Mouse (Mus musculus): ENCODE data around the gene Maml3. TPM values are rescaled to one million over a fixed set of nuclear protein-coding genes. Genes with fewer than 3 reads are reported as not detected.

The Maml3 gene
- polyA plus RNA-seq, 1 experiment: 2.2 TPM

GRCm38 (mm10) chr3:51652701-51653100 is 452.2 kb downstream of the Maml3 start:
- peak; percentile 62 for TF ChIP-seq USF1 (IDR thresholded peaks at IDR 0.05; ENCODE audit: low read depth)
- no peak for TF ChIP-seq CTCF (IDR thresholded peaks at IDR 0.05; ENCODE audit: control insufficient read depth, insufficient read depth, insufficient read length)
- H3K27me3 ChIP-seq (ENCODE audit: control insufficient read depth, insufficient read depth, insufficient read length): no peaks in the 10 kb centered on the region
- H3K79me3 ChIP-seq (ENCODE audit: low read depth): no peaks in the 10 kb centered on the region
- no peaks in the 10 kb centered on the region for H3K79me2 ChIP-seq (ENCODE audit: control insufficient read depth, insufficient read depth)
- no peaks in the 10 kb centered on the region for H3K36me3 ChIP-seq (ENCODE audit: control insufficient read depth, insufficient read depth)
- H3K4me3 ChIP-seq (ENCODE audit: insufficient read depth, poor library complexity, severe bottlenecking): no peak overlapping the region
- no peak overlapping the region for H3ac ChIP-seq (ENCODE audit: control insufficient read depth, insufficient read length, low read depth)

DNA sequence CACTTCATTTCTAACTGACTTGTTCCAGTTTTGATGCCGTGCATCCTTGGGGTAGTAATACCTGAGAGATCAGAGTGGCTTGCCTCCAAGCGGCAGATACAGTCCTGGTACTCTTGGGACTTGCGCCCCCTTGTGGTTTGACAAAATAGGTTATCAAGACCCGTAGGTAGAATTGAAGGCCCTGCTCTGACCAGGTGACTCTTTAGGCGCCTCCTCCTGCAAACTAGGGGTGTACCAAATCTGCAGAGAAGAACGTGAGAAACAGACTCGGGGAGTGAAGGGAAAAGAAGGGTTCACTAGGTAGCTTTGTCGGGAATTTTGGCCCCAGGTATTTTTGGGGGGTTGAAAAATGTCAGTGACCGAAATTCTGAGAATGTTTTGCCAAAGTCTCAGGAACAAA is 452.6 kb downstream of the Maml3 start:
- no peak overlapping the region for H3ac ChIP-seq (ENCODE audit: control insufficient read depth, insufficient read length, low read depth)
- H3K79me3 ChIP-seq (ENCODE audit: low read depth): no peaks in the 10 kb centered on the region
- no peaks in the 10 kb centered on the region for H3K27me3 ChIP-seq (ENCODE audit: control insufficient read depth, insufficient read depth, insufficient read length)
- no peak overlapping the region for H3K4me3 ChIP-seq (ENCODE audit: insufficient read depth, poor library complexity, severe bottlenecking)
- H3K36me3 ChIP-seq (ENCODE audit: control insufficient read depth, insufficient read depth): no peaks in the 10 kb centered on the region
- no peak for TF ChIP-seq USF1 (IDR thresholded peaks at IDR 0.05; ENCODE audit: low read depth)
- TF ChIP-seq CTCF (IDR thresholded peaks at IDR 0.05; ENCODE audit: control insufficient read depth, insufficient read depth, insufficient read length): peak; percentile 8
- TF ChIP-seq FOSL1 (IDR thresholded peaks at IDR 0.05; ENCODE audit: insufficient read depth, low read length, poor library complexity, severe bottlenecking): no peak
- no peak for TF ChIP-seq MAX (IDR thresholded peaks at IDR 0.05)
- no peak for TF ChIP-seq CEBPB (IDR thresholded peaks at IDR 0.05; ENCODE audit: low read depth)
- TF ChIP-seq MYOD1 (IDR thresholded peaks at IDR 0.05; ENCODE audit: control insufficient read depth, insufficient read length, low read depth): no peak
- no peak for TF ChIP-seq MYOG (IDR thresholded peaks at IDR 0.05; ENCODE audit: control insufficient read depth, extremely low read depth, insufficient read length)
- no peaks in the 10 kb centered on the region for H3K79me2 ChIP-seq (ENCODE audit: control insufficient read depth, insufficient read depth)

GRCm38 (mm10) chr3:51651149-51651548 is 453.7 kb downstream of the Maml3 start:
- TF ChIP-seq FOSL1 (IDR thresholded peaks at IDR 0.05; ENCODE audit: insufficient read depth, low read length, poor library complexity, severe bottlenecking) (no peak), CEBPB (IDR thresholded peaks at IDR 0.05; ENCODE audit: low read depth) (no peak), USF1 (IDR thresholded peaks at IDR 0.05; ENCODE audit: low read depth) (no peak), MYOG (IDR thresholded peaks at IDR 0.05; ENCODE audit: control insufficient read depth, extremely low read depth, insufficient read length) (no peak), CTCF (IDR thresholded peaks at IDR 0.05; ENCODE audit: control insufficient read depth, insufficient read depth, insufficient read length) (no peak), MYOD1 (IDR thresholded peaks at IDR 0.05; ENCODE audit: control insufficient read depth, insufficient read length, low read depth) (no peak), MAX (IDR thresholded peaks at IDR 0.05) (no peak)
- Histone ChIP-seq H3K27me3 (ENCODE audit: control insufficient read depth, insufficient read depth, insufficient read length) (no peaks in the 10 kb centered on the region), H3K79me3 (ENCODE audit: low read depth) (no peaks in the 10 kb centered on the region), H3K79me2 (ENCODE audit: control insufficient read depth, insufficient read depth) (no peaks in the 10 kb centered on the region), H3K36me3 (ENCODE audit: control insufficient read depth, insufficient read depth) (no peaks in the 10 kb centered on the region), H3K4me3 (ENCODE audit: insufficient read depth, poor library complexity, severe bottlenecking) (no peak overlapping the region), H3ac (ENCODE audit: control insufficient read depth, insufficient read length, low read depth) (no peak overlapping the region)

DNA sequence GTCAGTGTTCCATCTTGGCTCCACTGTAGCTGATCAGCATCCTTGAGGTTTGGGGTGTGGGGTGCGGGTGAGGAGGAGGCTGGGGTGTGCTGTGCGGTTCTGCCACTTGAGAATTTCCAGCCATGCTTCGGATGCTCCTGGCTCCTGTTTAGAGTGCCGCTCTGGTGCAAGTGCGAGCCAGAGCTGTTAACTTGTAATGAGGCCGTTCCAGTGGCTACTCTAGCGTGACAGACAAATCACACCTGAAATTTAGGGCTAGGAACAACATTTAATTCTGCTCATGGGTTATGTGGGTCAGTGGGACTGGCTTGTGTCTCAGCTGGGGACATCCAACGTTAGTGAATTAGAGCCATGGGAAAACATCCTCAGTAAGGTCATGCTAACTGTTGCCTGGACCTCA is 454.9 kb downstream of the Maml3 start:
- Histone ChIP-seq H3K27me3 (ENCODE audit: control insufficient read depth, insufficient read depth, insufficient read length) (no peaks in the 10 kb centered on the region), H3K79me3 (ENCODE audit: low read depth) (no peaks in the 10 kb centered on the region), H3K79me2 (ENCODE audit: control insufficient read depth, insufficient read depth) (no peaks in the 10 kb centered on the region), H3ac (ENCODE audit: control insufficient read depth, insufficient read length, low read depth) (no peak overlapping the region), H3K4me3 (ENCODE audit: insufficient read depth, poor library complexity, severe bottlenecking) (no peak overlapping the region), H3K36me3 (ENCODE audit: control insufficient read depth, insufficient read depth) (no peaks in the 10 kb centered on the region)
- TF ChIP-seq CTCF (IDR thresholded peaks at IDR 0.05; ENCODE audit: control insufficient read depth, insufficient read depth, insufficient read length) (no peak), FOSL1 (IDR thresholded peaks at IDR 0.05; ENCODE audit: insufficient read depth, low read length, poor library complexity, severe bottlenecking) (no peak), USF1 (IDR thresholded peaks at IDR 0.05; ENCODE audit: low read depth) (no peak), MAX (IDR thresholded peaks at IDR 0.05) (no peak), CEBPB (IDR thresholded peaks at IDR 0.05; ENCODE audit: low read depth) (no peak), MYOG (IDR thresholded peaks at IDR 0.05; ENCODE audit: control insufficient read depth, extremely low read depth, insufficient read length) (no peak), MYOD1 (IDR thresholded peaks at IDR 0.05; ENCODE audit: control insufficient read depth, insufficient read length, low read depth) (no peak)

- Histone ChIP-seq H3ac (ENCODE audit: control insufficient read depth, insufficient read length, low read depth) (no peak overlapping the region), H3K36me3 (ENCODE audit: control insufficient read depth, insufficient read depth) (no peaks in the 10 kb centered on the region), H3K4me3 (ENCODE audit: insufficient read depth, poor library complexity, severe bottlenecking) (no peak overlapping the region), H3K79me3 (ENCODE audit: low read depth) (no peaks in the 10 kb centered on the region), H3K27me3 (ENCODE audit: control insufficient read depth, insufficient read depth, insufficient read length) (no peaks in the 10 kb centered on the region), H3K79me2 (ENCODE audit: control insufficient read depth, insufficient read depth) (no peaks in the 10 kb centered on the region)
- no peak for TF ChIP-seq MYOG (IDR thresholded peaks at IDR 0.05; ENCODE audit: control insufficient read depth, extremely low read depth, insufficient read length)
- TF ChIP-seq MAX (IDR thresholded peaks at IDR 0.05): no peak
- no peak for TF ChIP-seq CEBPB (IDR thresholded peaks at IDR 0.05; ENCODE audit: low read depth)
- TF ChIP-seq MYOD1 (IDR thresholded peaks at IDR 0.05; ENCODE audit: control insufficient read depth, insufficient read length, low read depth): no peak
- TF ChIP-seq CTCF (IDR thresholded peaks at IDR 0.05; ENCODE audit: control insufficient read depth, insufficient read depth, insufficient read length): no peak
- no peak for TF ChIP-seq FOSL1 (IDR thresholded peaks at IDR 0.05; ENCODE audit: insufficient read depth, low read length, poor library complexity, severe bottlenecking)
- TF ChIP-seq USF1 (IDR thresholded peaks at IDR 0.05; ENCODE audit: low read depth): no peak
These were observed 455.4 kb downstream of the Maml3 start for GRCm38 (mm10) chr3:51649426-51649825.

- no peaks in the 10 kb centered on the region for H3K27me3 ChIP-seq (ENCODE audit: control insufficient read depth, insufficient read depth, insufficient read length)
- no peaks in the 10 kb centered on the region for H3K79me2 ChIP-seq (ENCODE audit: control insufficient read depth, insufficient read depth)
- H3K36me3 ChIP-seq (ENCODE audit: control insufficient read depth, insufficient read depth): no peaks in the 10 kb centered on the region
- no peak overlapping the region for H3K4me3 ChIP-seq (ENCODE audit: insufficient read depth, poor library complexity, severe bottlenecking)
- TF ChIP-seq USF1 (IDR thresholded peaks at IDR 0.05; ENCODE audit: low read depth): no peak
- TF ChIP-seq CTCF (IDR thresholded peaks at IDR 0.05; ENCODE audit: control insufficient read depth, insufficient read depth, insufficient read length): peak; percentile 82
- no peaks in the 10 kb centered on the region for H3K79me3 ChIP-seq (ENCODE audit: low read depth)
- no peak overlapping the region for H3ac ChIP-seq (ENCODE audit: control insufficient read depth, insufficient read length, low read depth)
These were observed 456.7 kb downstream of the Maml3 start for GRCm38 (mm10) chr3:51648037-51648664.

All from C2C12 (cell line).